Mouse (Mus musculus) intestine, embryonic 15.5 days (tissue): ENCODE measurements around the gene Lnx2. TPM values are rescaled to one million over a fixed set of nuclear protein-coding genes. Genes with fewer than 3 reads are reported as not detected.

Experiments
- polyA plus RNA-seq: library from polyadenylated mRNA; unstranded; fragments of >200 nt; fragmentation: Nextera tagmentation; extraction: Ambion mirVana; gene quantifications from 2 replicates; pipeline ENCODE4 v1.2.1, GENCODE M21; 2015

The Lnx2 gene
- polyA plus RNA-seq, 1 experiment from 2014 or later, result 15.0 TPM

Other genes with a start within 250 kb of the Lnx2 start
- 548 and 585 TPM in 2 replicates for gene Rpl21, start 243.7 kb downstream of the Lnx2 start, polyA plus RNA-seq
- gene Rasl11a, start 231.5 kb downstream of the Lnx2 start, polyA plus RNA-seq, result 26.8 and 32.7 TPM in 2 replicates
- gene Gtf3a, start 127.9 kb downstream of the Lnx2 start, polyA plus RNA-seq, result 132 TPM in 2 replicates
- gene Mtif3, start 112.8 kb downstream of the Lnx2 start, polyA plus RNA-seq, result 27.8 and 28.3 TPM in 2 replicates
- gene Polr1d, start 464 bp upstream of the Lnx2 start, polyA plus RNA-seq, result 151 and 155 TPM in 2 replicates
- not detected in 2 replicates for gene Gsx1, start 112.1 kb upstream of the Lnx2 start, polyA plus RNA-seq
- gene Pdx1, start 193.4 kb upstream of the Lnx2 start, polyA plus RNA-seq, result 5.7 and 5.8 TPM in 2 replicates
- gene Cdx2, start 230.7 kb upstream of the Lnx2 start, polyA plus RNA-seq, result 36.0 and 38.2 TPM in 2 replicates
- 1.6 and 1.7 TPM in 2 replicates for gene Urad, start 245.9 kb upstream of the Lnx2 start, polyA plus RNA-seq